Mouse (Mus musculus): Measurements from ENCODE around the gene Phlda3.

Phlda3 gene

DNA sequence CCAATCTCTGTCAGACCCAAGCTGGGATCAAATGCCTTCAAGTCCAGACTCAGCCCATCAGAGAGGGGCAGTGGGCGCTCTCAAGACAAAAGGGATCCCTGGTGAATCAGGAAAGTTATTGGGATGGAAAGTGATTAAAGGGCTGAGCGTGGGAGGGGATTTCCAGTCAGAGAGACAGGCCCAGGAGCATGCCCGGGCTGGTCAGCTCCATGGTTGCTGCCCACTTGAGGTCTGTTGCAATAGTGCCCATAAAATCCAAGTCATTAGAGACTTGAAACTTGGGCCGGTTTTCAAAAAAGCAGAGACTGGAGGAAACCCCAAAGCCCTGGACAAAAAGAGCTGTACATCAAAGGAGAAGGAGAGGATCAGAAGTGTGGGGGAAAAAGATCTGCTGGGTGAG, 6.2 kb upstream of the Phlda3 start:
- DNase-seq (ENCODE audit: low read depth, low spot score), result no peak

DNA sequence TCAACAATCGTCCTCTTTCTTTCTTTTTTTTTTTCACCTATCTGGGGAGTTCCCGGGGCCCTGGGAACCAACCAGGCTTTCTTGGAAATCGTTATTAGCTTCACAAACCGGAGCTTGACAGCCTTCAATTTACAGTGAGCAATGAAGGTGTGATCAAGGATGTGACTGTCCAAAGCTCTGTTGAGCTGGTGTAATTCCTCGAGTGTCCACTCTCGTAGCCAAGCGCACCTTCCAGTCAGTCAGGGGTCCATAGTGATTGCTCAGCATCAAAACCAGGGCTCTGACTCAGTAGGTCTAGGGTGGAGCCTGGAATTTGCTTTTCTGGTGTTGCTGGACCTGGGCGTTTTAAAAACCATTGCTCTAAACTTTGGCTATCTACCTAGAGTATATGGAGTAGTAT, 5.7 kb upstream of the Phlda3 start:
- no peak for DNase-seq (ENCODE audit: low read depth, low spot score)

DNA sequence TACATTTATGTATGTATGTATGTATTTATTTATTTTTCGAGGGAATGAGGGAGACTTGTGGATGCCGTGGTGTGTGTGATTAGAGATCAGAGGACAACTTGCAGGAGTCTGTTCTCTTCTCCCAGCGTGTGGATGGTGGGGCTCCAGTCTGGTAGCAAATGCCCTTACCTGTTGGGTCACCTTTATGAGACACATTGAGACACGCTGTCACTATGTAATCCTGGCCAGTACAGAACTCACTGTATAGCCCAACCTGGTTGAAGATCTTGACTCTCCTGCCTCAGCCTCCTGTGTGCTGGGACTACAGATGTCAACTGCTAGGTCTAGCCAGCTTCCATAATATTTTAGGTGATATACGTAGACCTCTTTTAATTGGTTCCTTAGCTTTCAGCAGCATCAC, 4.2 kb upstream of the Phlda3 start:
- DNase-seq (ENCODE audit: low read depth, low spot score), result no peak

DNA sequence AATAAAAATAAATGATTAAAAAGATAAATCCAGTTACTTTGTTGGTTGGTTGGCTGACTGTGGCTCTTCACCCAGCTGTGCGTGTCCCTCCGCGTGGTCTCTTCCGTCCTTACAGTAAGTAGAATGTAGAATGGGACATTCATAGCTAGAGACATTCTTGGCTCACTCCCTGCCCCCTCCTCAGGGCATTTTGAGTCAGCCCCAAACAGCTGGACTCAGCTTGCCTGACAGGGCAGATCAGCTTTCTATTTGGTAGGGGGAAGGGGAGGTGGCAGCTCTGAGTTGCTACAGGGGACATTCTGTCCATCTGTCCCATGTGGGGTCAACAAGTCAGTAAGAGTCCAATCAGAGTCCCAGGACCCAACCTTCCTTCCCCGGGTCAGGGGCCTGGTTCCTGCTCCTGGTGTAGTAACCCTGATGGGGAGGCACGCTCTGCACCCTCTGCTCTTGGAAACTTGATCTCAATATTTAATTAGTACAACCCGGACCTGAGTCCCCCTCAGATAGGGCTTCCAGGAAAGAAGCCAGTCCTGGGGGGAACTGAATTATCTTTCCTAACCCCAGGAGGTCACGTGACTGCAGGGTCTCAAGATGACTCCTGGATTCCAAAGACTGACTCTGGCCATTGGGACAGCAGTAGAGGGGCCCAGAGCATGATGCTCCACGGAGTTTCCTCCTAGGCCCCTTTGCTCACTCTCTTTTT, 2.3 kb upstream of the Phlda3 start:
- DNase-seq (ENCODE audit: low read depth, low spot score), result no peak

- DNase-seq (ENCODE audit: low read depth, low spot score), result no peak
These were observed 1.8 kb upstream of the Phlda3 start for GRCm38 (mm10) chr1:135764206-135764528.

DNA sequence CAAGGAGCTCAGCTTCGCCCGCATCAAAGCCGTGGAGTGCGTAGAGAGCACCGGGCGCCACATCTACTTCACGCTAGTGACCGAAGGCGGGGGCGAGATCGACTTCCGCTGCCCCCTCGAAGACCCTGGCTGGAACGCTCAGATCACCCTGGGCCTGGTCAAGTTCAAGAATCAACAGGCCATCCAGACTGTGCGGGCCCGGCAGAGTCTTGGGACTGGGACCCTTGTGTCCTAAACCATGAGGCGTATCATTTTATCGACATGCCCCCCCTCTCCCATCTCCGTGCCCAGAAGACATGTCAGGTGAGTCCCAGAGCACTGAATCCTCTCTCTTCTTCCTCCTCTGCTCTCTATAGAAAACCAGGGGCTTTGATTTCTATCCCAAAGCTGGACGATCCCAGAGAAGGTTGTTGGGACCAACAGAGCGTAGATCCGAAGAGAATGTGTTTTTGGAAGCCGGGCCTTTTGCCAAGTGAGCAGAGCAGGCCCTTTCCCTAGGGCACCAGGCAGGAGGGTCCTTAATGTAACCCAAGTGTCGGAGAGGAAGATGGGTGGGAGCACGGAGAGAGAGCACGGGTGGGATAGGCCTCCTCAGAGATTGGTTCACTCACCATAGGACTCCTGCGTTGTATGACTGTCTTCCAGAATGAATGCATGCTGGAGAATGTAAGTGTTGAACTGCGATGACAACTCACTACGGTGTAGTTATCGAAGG, 830 bp downstream of the Phlda3 start:
- no peak for DNase-seq (ENCODE audit: low read depth, low spot score)

- DNase-seq (ENCODE audit: low read depth, low spot score), result no peak
These were observed 1.5 kb downstream of the Phlda3 start for GRCm38 (mm10) chr1:135767324-135767890.

DNA sequence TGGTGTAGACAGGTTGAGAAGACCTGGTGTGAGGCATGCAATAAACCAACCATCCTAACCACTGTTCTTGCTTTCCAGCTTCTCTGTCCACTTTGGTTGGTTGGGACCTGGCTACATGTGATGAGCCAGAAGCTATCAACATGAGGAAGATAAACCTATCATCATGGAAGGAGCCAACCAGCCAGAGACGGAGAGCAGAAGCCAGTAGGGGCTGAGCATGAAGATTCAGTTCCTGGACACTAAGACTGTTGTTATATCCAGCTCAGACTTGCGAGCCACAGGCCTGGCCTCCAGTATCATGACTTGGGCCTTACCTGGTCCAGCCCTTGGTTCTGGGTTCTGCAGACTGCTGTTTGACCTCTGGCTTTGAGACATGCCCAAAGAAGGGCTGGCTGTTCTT, 2.5 kb downstream of the Phlda3 start:
- no peak for DNase-seq (ENCODE audit: low read depth, low spot score)

DNA sequence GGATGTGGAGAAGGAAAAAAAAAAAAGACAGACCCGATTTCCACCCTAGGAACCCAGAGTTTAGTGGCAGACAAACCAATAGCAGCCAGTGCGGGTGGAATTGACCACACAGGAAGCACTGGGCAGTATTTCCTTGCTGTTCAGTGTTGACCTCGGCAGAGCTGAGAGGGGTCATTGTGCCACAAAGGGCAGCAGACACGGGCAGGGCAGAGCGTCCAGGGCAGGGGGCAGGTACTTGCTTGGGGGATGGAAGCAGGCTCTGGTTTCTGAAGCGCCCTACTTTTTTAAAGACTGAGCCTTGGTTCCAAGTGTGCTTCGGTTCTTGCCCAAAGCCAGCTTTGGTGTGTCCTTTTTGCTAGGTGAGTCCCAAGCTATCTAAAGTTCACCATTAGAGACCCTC, 4.3 kb downstream of the Phlda3 start:
- DNase-seq (ENCODE audit: low read depth, low spot score), result no peak

GRCm38 (mm10) chr1:135770896-135771572, 5.1 kb downstream of the Phlda3 start:
- no peak for DNase-seq (ENCODE audit: low read depth, low spot score)

DNA sequence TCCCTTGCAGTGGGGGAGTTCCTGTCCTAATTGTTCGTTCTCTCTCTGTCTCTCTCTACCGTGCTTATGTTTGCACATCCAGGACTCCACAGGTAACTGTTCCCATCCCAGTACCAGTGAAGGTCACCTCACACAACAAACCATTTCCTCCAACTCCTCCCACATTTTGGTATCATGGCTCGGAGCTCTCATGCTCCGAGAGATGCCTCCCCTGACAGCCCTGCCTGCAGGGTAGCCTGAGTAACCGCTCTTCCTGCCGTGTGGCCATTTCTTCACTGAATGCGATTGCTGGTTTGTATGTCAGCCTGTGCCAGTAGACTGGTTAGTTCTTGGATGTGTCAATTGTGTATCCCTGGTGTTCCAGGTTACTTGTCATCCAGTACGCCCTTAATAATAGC, 5.7 kb downstream of the Phlda3 start:
- DNase-seq (ENCODE audit: low read depth, low spot score), result no peak

DNA sequence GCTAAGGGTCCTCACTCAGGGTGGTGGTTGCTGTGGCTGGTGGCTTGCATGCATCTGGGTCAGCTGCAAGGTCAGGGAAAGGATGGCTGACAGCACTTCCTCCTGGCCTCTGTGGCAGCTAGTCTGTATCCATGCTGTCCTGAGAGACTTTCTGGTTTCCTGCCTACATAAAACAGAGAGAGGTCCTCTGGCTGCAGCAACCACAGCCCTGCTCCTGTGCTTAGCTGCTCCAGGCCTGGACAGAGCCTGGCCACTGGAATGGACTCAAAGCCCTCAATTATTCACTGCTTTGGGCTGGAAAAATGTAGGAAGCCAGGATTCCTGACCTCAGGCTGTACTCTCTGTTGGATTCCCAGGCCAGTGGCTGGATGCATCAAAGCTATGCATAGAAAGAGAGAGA, 10.7 kb downstream of the Phlda3 start:
- no peak for DNase-seq (ENCODE audit: low read depth, low spot score)

DNA sequence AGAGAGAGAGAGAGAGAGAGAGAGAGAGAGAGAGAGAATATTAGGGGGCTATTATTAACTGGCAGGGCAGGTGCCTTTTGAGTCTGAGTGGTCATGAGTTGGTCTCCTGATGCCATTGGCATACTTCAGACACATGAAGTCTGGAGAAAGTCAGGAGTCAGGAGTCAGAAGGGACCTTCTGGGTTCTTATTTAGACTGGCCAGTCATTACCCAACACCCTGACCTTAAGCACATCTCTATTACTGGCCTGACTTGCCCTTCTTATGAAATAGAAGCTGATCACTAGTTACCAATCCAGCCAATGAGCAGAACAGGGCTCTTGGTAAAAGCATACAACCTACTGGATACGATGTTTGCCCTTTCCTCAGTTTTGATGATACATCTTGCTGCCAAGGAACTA, 11.1 kb downstream of the Phlda3 start:
- no peak for DNase-seq (ENCODE audit: low read depth, low spot score)

DNA sequence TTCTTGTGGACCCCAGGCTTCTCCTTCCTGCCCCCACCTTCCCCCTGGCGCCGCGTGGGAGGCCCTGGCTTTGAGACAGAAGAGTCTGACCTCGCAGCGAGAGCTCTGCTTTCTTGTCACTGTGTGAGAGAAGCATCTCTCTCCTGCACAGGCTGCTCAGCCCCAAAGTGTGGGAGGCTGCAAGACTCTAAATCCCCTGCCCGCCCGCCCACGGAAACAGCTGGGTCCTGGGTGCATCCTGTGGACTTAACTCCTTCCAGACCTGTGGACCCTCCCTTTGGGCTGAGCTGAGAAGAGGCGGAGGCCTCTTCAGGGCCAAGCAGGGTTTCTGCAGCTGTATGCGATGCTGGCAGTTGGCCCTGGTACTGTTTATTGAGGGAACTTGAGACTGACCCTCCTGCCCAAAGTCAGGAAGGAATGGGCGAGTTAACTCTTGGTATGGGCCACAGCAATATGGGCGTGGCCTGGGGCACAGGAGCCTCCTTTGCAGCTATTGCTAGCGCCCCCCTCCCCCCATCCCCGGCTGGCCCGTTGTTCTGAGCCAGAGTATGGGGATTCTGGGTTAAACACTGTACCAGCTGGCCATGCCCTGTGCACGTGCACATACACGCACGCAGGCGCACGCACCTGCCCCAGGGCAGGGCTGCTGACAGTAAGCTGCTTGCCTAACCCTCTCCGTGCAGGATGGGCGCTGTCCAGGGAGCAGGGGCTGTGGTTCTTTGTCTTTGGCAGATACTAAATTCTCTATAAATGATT, 13.0 kb downstream of the Phlda3 start, which contains the start of gene Tnni1:
Gene Tnni1, plus strand, starts transcription at position 655 of the 756 bp plus-strand sequence.
- no peak for DNase-seq (ENCODE audit: low read depth, low spot score)

DNA sequence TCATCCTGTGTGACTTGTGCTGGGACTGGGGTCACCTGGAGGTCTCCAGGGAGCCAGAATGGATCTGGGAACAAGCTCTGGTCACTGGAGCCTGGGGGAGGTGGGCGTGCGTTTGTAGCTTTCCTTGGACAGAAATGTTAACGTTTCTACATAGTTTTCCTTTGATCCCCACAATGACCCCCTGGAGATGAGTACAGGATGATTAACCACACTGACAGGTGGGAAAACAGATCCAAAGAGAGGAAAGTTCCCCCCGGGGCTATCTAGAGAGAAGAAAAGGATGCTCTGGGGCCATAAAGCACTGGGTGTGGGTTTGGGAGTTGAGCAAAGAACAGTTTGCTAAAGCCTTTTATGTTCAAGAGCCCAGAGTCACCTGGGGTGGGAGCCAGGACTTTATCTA, 14.7 kb downstream of the Phlda3 start:
- DNase-seq (ENCODE audit: low read depth, low spot score), result no peak

DNA sequence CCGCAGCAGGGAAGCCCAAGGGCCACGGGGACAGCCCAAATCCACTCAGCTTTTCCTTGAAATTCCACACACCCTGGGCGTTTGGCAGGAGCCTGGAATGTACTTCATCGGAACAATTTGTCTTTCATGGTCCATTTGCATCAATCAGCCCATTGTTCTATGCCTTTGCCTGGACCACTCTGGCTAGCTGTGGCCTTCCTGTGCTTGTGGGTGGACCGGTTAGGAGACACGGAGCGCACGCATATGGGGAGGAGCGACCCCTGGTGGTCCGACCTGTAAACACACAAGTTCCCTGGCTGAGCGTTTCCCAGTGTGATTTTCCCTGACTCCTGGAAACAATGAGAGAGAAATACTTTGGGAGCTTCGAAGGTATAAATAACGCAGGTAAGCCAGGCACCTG, 15.3 kb downstream of the Phlda3 start:
- DNase-seq (ENCODE audit: low read depth, low spot score), result peak; percentile 86

- DNase-seq (ENCODE audit: low read depth, low spot score), result peak; percentile 45
These were observed 16.9 kb downstream of the Phlda3 start for GRCm38 (mm10) chr1:135782816-135783215.

- peak; percentile 86 for DNase-seq (ENCODE audit: low read depth, low spot score)
These were observed 21.9 kb downstream of the Phlda3 start for GRCm38 (mm10) chr1:135787799-135788198.

DNA sequence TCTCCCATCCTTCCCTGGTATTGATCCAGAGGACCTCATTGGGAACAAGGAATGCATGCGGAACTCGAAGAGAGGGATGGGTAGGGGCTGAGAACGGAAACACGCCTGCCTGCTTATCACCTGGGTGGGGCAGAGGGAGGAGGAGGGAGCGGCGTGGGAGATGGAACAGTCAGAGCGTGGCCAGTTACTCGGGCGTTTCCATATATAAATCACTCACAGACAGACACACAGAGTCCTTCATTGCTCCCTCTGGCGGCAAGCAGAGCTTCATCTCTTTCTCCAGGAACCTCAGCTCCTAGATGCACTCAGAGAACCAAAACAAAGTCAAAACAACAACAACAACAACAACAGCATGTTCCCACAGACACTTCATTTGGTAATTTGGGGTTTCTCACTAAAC, 22.8 kb downstream of the Phlda3 start:
- peak; percentile 26 for DNase-seq (ENCODE audit: low read depth, low spot score)

- peak; percentile 69 for DNase-seq (ENCODE audit: low read depth, low spot score)
These were observed 23.9 kb downstream of the Phlda3 start for GRCm38 (mm10) chr1:135789815-135790214.

GRCm38 (mm10) chr1:135792143-135792939, 26.4 kb downstream of the Phlda3 start:
- DNase-seq (ENCODE audit: low read depth, low spot score), result no peak
